Mouse (Mus musculus): ENCODE data around the gene Cib4. TPM values are rescaled to one million over a fixed set of nuclear protein-coding genes. Genes with fewer than 3 reads are reported as not detected.

Gene Cib4
- polyA plus RNA-seq, 1 experiment from 2014 or later, result not detected

DNA sequence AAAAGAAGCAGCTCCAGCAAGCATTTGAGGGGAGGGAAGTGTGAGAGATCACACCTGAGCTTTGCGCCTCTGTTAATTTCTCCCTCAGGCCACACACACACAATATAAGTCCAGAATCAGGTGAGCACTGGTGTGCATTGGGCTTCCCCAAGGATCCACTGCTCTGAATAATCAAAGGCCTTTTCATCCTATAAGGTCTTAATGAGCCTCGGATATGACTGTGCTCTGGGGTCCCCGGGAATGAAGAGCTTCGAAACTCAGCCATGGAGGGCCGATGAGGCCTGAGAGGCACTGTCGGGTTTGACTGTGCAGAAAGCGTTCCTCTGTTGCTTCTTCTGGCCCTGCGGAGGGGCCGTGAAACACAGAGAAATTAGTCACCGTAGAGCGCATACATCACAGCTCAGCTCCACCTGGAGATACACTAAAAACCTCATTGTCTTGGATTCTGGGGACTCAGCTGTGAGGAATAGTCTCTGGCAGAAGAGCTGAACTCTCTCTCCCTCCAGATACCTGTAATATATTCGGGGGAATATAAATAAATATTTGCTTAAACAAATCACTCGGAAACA lies 101.2 kb downstream of the Cib4 start:
- no peak overlapping the region for H3K27ac ChIP-seq (replicated peaks)
- no peaks in the 10 kb centered on the region for H3K9me3 ChIP-seq (replicated peaks)
- no peaks in the 10 kb centered on the region for H3K27me3 ChIP-seq (ENCODE audit: low read depth, poor library complexity, severe bottlenecking)

DNA sequence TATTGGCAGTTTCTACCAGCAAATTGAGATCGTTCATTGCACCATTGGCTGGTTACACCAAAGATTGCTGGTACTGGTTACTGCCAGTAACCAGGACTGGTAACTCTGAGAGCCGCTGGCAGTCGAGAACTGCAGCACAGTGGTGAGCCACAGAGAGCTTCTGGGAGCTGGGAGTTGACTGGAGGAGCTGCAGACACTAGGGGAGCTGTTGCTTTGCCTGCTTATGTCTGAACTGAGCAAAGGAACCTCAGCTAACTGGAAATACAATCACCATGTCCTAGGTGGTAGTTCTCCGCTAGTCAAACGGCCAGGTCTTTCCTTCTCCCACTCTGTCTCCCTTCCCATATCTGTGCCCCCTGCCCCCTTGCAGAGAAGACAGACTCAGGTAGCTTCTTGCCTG lies 103.4 kb downstream of the Cib4 start:
- no peak for DNase-seq (ENCODE audit: low spot score)
- Histone ChIP-seq H3K9me3 (replicated peaks) (no peaks in the 10 kb centered on the region), H3K4me3 (no peak overlapping the region), H3K27me3 (ENCODE audit: low read depth, poor library complexity, severe bottlenecking) (no peaks in the 10 kb centered on the region), H3K4me1 (no peaks in the 10 kb centered on the region), H3K27ac (replicated peaks) (no peak overlapping the region), H3K36me3 (no peaks in the 10 kb centered on the region)
- 69% methylated on average over 5 of the region's 5 CpGs for WGBS

More for the DNA sequence above, 101.2 kb downstream of the Cib4 start:
- Histone ChIP-seq H3K4me3 (no peak overlapping the region), H3K36me3 (no peaks in the 10 kb centered on the region), H3K4me1 (no peaks in the 10 kb centered on the region)
- 88% methylated on average over 13 of the region's 13 CpGs for WGBS
- DNase-seq (ENCODE audit: low spot score), result no peak

DNA sequence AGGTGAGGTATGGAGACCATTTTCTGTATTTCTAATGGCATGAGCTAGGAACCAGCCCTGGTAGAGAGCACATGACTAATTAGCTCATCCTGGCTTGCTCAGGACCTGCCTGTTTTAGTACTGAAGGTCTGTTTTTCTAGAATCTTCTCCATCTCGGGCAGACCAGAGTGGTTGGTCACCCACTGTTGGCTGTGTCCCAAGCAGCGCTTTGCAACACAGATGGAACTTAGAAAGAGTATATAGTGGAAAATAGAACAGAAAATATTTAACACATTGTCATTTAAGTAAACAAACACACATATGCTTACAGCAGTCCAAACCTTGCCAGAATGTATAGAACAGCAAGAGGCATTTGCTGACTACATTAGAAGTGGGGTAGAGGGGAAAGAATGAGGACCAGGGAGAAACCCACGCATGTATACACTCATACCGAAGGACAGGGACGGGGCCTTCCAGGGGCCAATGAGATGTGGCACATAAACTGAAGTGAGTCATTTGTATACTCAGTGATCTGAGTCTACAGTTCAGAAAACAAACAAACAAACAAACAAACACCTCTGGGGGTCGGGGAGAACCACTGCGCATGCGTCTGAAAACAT lies 105.2 kb downstream of the Cib4 start:
- Histone ChIP-seq H3K4me3 (no peak overlapping the region), H3K36me3 (no peaks in the 10 kb centered on the region), H3K27me3 (ENCODE audit: low read depth, poor library complexity, severe bottlenecking) (no peaks in the 10 kb centered on the region), H3K4me1 (no peaks in the 10 kb centered on the region), H3K9me3 (replicated peaks) (no peaks in the 10 kb centered on the region), H3K27ac (replicated peaks) (no peak overlapping the region)
- WGBS, result 91% methylated on average over 8 of the region's 8 CpGs
- DNase-seq (ENCODE audit: low spot score), result no peak

DNA sequence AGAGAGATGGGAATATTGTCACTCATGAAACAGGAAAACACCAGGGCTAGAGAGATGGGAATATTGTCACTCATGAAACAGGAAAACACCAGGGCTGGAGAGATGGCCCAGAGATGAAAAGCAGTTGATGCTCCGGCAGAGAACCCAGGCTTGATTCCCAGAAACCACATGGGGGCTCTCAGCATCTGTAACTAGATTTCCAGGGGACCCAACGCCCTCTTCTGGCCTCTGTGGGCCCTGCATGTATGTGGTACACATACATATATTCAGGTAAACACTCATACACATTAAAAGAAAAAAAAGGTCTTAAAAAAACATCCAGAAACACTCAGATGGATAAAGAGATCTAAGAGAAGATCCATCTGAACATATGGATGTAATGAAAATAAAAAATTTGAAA lies 106.7 kb downstream of the Cib4 start:
- Histone ChIP-seq H3K4me1 (no peaks in the 10 kb centered on the region), H3K4me3 (no peak overlapping the region), H3K9me3 (replicated peaks) (no peaks in the 10 kb centered on the region), H3K27me3 (ENCODE audit: low read depth, poor library complexity, severe bottlenecking) (no peaks in the 10 kb centered on the region), H3K36me3 (no peaks in the 10 kb centered on the region), H3K27ac (replicated peaks) (no peak overlapping the region)
- DNase-seq (ENCODE audit: low spot score), result no peak
- 46% methylated on average over 2 of the region's 2 CpGs for WGBS

Other genes starting within 250 kb of the Cib4 start
- gene Otof, start 83.9 kb downstream of the Cib4 start, polyA plus RNA-seq (2016; fragmentation: Nextera tagmentation; extraction: Ambion mirVana), result 0.05 and 0.29 TPM in 2 replicates
- gene 1700001C02Rik, start 79.8 kb downstream of the Cib4 start, polyA plus RNA-seq (2016; fragmentation: Nextera tagmentation; extraction: Ambion mirVana), result not detected in 2 replicates
- 0.12 and 0.27 TPM in 2 replicates for gene Kcnk3, start 42.3 kb upstream of the Cib4 start, polyA plus RNA-seq (2016; fragmentation: Nextera tagmentation; extraction: Ambion mirVana)
- 26.7 and 30.3 TPM in 2 replicates for gene Slc35f6, start 102.1 kb upstream of the Cib4 start, polyA plus RNA-seq (2016; fragmentation: Nextera tagmentation; extraction: Ambion mirVana)
- gene Cenpa, start 120.9 kb upstream of the Cib4 start, polyA plus RNA-seq (2016; fragmentation: Nextera tagmentation; extraction: Ambion mirVana), result 413 and 444 TPM in 2 replicates
- gene Dpysl5, start 165.7 kb upstream of the Cib4 start, polyA plus RNA-seq (2016; fragmentation: Nextera tagmentation; extraction: Ambion mirVana), result 90.7 and 126 TPM in 2 replicates